30 mouse cellular contexts compared by ENCODE assay signal in genomic region chrX:51012280-51012679, GRCm38 (mm10). TPM values are rescaled to one million over a fixed set of nuclear protein-coding genes. Genes with fewer than 3 reads are reported as not detected.
DNase-seq lines count a peak whose midpoint lies in the region; ATAC-seq and TF ChIP-seq lines count a peak whose summit lies in the region.
"Had no signal": no experiment of that assay in that cellular context is flagged by ENCODE, and none has a peak within 500 bp of the region (broad histone marks: within the 10 kb centered on the region; RNA-seq: fewer than 3 reads in every experiment).

No protein-coding gene starts in this region.

- peak; percentile 96 for ATAC-seq in granulocyte monocyte progenitor cell, adult 5-6 weeks (replicated peaks; ENCODE audit: poor library complexity, severe bottlenecking)
- ATAC-seq in megakaryocyte progenitor cell, adult 5-6 weeks (replicated peaks; ENCODE audit: poor library complexity): peak; percentile 72
- ATAC-seq: activated CD4-positive, CD25-positive, alpha-beta regulatory T cell, adult 4 months; CD4-positive, CD25-positive, alpha-beta regulatory T cell, adult 4 months; forebrain, embryonic 14.5 days; forebrain, embryonic 16.5 days; Patski had no signal

- no peak for TF ChIP-seq CTCF in bone marrow macrophage, adult 2 months (IDR thresholded peaks at IDR 0.05; ENCODE audit: low read depth, low read length)
- no peak for TF ChIP-seq CTCF in kidney, adult 2 months (conservative IDR thresholded peaks at IDR 0.05; ENCODE audit: insufficient read depth, insufficient read length, low read depth, low read length)

- peaks cover 9% of the 10 kb centered on the region for H3K4me1 ChIP-seq in bone marrow macrophage, adult 2 months (ENCODE audit: control insufficient read depth, insufficient read depth, low read length)
- H3K4me1 ChIP-seq in kidney, adult 2 months (ENCODE audit: control insufficient read depth, insufficient read depth, low read length): no peaks in the 10 kb centered on the region
- H3K4me1 ChIP-seq: embryonic facial prominence, embryonic 15.5 days had no signal

- WGBS in kidney, adult 2 months: 54% methylated on average over 2 of the region's 2 CpGs

- H3K36me3 ChIP-seq in kidney, adult 2 months (ENCODE audit: control insufficient read depth, insufficient read depth, low read length): no peaks in the 10 kb centered on the region
- H3K36me3 ChIP-seq: embryonic facial prominence, embryonic 13.5 days; embryonic facial prominence, embryonic 15.5 days had no signal

- TF ChIP-seq POLR2A in bone marrow macrophage, adult 2 months (IDR thresholded peaks at IDR 0.05; ENCODE audit: borderline replicate concordance, low read depth, low read length): no peak
- no peak for TF ChIP-seq POLR2A in kidney, adult 2 months (IDR thresholded peaks at IDR 0.05; ENCODE audit: low read depth, low read length)

- H3K27ac ChIP-seq in bone marrow macrophage, adult 2 months (ENCODE audit: insufficient read depth, low read depth, low read length): peak overlapping the region; percentile 42
- H3K27ac ChIP-seq in kidney, adult 2 months (ENCODE audit: insufficient read depth, low read depth, low read length): no peak overlapping the region
- H3K27ac ChIP-seq: embryonic facial prominence, embryonic 13.5 days; embryonic facial prominence, embryonic 15.5 days; forebrain, embryonic 10.5 days; forebrain, embryonic 12.5 days had no signal

- no peaks in the 10 kb centered on the region for H3K27me3 ChIP-seq in kidney, adult 2 months (replicated peaks; ENCODE audit: control insufficient read depth, insufficient read depth, low read length)
- H3K27me3 ChIP-seq: CH12.LX; embryonic facial prominence, embryonic 13.5 days; embryonic facial prominence, embryonic 15.5 days; forebrain, embryonic 12.5 days had no signal

- no peak overlapping the region for H3K4me3 ChIP-seq in bone marrow macrophage, adult 2 months (ENCODE audit: insufficient read depth, low read length)
- no peak overlapping the region for H3K4me3 ChIP-seq in kidney, adult 2 months (ENCODE audit: insufficient read depth, low read depth, low read length)
- H3K4me3 ChIP-seq: embryonic facial prominence, embryonic 13.5 days; embryonic facial prominence, embryonic 15.5 days; erythroblast, embryonic 14.5 days; forebrain, embryonic 10.5 days; forebrain, embryonic 12.5 days had no signal

- peak; percentile 16 for DNase-seq in 416B (ENCODE audit: low read depth)
- no peak for DNase-seq in kidney, adult 2 months
- no peak for DNase-seq in cerebellum, postnatal 4 days (ENCODE audit: low spot score in 2 of 2)
- no peak for DNase-seq in right cerebral cortex, adult 2 months (ENCODE audit: low spot score in 2 of 2)
- DNase-seq in left cerebral cortex, adult 18-20 months (ENCODE audit: low spot score in 2 of 2): no peak
- DNase-seq: adrenal gland, adult 8-10 months; adrenal gland, postnatal 14 days; adrenal gland, postnatal 36 days; B cell, adult 2 months; cerebellum, adult 11 months; cerebellum, adult 18-20 months; cerebellum, adult 8-10 months; cerebellum, adult 9-11 months; cerebellum, postnatal 14 days; cerebellum, postnatal 36 days; embryo, embryonic 11 days had no signal

RNA-seq across cellular contexts. Expression of gene Rap2c, which starts 5.5 kb away (rescaled TPM):
- polyA plus RNA-seq in bone marrow macrophage, adult 2 months (2012; ENCODE audit: insufficient read depth, insufficient read length, missing spikeins): 37.3 and 39.6 TPM in 2 replicates
- 16.3 and 24.1 TPM in 2 replicates for total RNA-seq in granulocyte monocyte progenitor cell, adult 5-6 weeks (2014; fragmentation: Nextera tagmentation)
- 19.8 and 28.4 TPM in 2 replicates for total RNA-seq in granulocyte monocyte progenitor cell, adult 5-6 weeks (2017)
- 30.1 and 30.2 TPM in 2 replicates for total RNA-seq in megakaryocyte progenitor cell, adult 5-6 weeks (2015)
- 17.3 and 22.3 TPM in 2 replicates for total RNA-seq in megakaryocyte progenitor cell, adult 5-6 weeks (2017)
- polyA plus RNA-seq in kidney, adult 2 months (2012; rRNA removed): 1.9 and 3.4 TPM in 2 replicates
- total RNA-seq in left cerebral cortex, adult 18-20 months (2021): 10 to 100 TPM; 26.7 to 30.5 TPM
